Mouse (Mus musculus): ENCODE results near the gene Zbtb33.

- no peak for TF ChIP-seq CTCF (IDR thresholded peaks at IDR 0.05; ENCODE audit: extremely low read depth, insufficient read depth, low read length)
- TF ChIP-seq POLR2A (IDR thresholded peaks at IDR 0.05; ENCODE audit: extremely low read depth, insufficient read depth, low read length): no peak
Measured at GRCm38 (mm10) chrX:38222757-38223156, 33.2 kb downstream of the Zbtb33 start.
